Mouse (Mus musculus): ENCODE data around the gene Flvcr2. TPM values are rescaled to one million over a fixed set of nuclear protein-coding genes. Genes with fewer than 3 reads are reported as not detected.

The Flvcr2 gene
- total RNA-seq, 2 experiments from 2014 or later, result 3.5 to 3.7 TPM

DNA sequence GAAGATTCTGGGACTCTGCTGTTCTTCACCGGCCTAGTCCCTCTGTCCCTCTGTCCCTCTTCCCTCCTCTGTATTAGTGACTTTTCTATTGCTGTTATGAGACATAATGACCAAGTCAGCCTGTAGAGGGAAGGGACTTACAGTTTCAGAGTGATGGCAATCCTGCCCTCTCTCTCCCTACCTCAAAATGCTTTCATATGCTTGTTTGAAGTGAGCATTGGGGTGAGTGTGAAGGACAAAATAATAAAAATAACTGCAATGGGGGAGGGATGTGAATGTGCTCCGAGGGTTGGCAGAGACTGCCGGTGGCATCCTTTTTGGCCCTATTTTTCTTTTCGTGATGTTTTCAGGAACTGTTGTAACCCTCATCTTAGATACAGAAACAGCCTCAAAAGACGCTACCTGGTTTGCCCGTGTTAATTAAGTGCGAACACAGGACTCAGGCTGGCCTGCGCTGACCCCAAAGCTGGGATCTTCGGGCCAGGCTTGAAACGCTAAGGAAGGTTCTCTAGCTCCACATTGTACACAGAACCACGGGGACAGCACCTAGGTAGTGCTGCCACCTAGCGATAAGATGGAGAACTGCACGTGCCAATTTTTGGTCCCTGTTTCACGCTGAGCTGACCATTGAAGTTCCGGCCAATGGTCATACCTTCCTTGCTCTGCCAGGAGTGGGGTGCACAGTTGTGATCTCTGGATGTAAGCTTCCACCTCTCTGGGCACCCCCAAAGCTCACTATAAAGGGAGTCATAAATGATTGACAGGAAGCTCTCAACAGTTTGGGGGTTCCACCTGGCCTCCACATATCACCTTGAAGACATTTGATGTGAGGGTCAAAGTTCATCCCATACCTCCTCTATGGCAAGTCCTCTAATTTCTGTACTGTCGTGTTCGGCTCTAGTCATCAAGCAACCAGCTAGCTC lies 17.1 kb upstream of the Flvcr2 start:
- peak; percentile 35 to 63 for DNase-seq (ENCODE audit: low spot score in 2 of 2)
- intact Hi-C loops (cut with DNase I), result no loop called here

DNA sequence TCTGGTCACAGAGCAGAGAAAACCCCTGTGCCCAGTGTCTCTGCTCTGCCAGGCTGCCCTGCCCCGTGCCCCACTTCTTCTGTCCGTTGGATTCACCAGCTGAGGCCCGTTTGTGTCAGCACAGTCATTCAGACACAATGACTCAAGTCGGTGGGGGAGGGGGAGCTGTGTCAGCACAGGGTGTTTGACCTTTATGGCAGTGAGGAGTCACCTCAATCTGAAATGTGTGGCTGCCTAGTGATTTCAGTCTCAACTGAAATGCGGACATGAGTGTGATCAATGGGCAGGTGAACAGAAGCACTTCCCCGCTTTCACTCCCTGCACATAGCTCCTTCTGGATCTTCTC lies 16.4 kb upstream of the Flvcr2 start:
- no peak for DNase-seq (ENCODE audit: low spot score in 2 of 2)
- intact Hi-C loops (cut with DNase I), result no loop called here

DNA sequence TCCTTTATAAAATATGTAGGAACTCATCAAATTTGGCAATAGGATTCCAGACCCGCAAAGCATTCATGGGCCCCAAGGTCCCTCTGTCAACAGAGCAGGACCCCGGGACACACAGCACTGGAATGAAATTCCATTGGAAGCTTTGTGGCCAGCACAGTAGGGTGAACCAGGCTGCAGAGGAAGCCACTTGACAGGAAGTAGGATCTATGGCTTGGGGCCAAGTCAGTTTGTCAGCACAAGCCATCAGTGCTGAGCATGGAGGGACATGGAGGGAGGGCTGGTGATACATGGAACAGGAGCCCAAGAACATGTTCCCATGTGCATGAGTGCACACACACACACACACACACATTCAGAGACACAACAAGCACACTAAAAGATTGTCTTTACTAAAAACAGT lies 10.1 kb upstream of the Flvcr2 start:
- DNase-seq (ENCODE audit: low spot score in 2 of 2), result no peak
- intact Hi-C loops (cut with DNase I), result no loop called here

DNA sequence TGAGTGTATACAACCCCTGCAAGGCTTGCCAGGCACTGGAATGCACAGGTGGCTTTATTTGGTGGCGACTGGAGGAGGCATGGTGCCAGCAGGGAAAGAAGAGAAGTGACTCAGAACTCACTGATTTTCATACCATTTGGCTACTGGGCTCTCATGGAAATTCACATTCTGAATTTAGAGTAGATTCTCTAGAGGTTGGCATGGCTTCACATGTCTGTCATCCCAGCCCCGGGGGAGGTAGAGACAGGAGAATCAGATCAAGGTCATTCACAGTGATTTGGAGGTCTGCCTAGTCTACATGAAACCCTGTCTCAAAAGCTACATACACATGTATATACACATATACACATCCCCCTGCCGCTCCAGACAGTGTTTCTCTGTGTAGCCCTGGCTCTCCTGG lies 9.4 kb upstream of the Flvcr2 start:
- intact Hi-C loops (cut with DNase I), result no loop called here
- DNase-seq (ENCODE audit: low spot score in 2 of 2), result peak in 1 of 2 experiments; percentile 25

DNA sequence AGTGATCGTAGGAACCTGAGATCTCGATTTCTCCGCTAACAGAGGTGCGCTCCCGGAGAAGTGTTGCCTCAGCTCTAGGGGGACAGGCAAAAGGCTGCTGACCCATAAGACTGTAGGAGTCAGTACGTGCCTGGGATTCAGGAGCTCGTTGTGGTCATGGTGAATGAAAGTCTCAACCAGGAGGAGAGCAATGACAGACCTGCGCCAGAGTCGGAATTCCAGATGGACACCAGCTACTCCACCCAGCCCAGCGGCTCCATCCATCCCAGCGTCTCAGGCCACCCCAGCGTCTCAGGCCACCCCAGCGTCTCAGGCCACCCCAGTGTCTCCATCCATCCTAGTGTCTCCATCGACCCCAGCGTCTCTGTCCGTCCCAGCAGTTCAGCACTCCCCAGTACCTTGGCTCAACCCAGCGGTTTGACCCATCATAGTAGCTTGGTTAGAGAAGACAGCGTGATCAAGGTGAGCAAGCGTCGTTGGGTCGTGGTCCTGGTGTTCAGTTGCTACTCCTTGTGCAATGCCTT lies 419 bp downstream of the Flvcr2 start:
- no peak for DNase-seq (ENCODE audit: low spot score in 2 of 2)
- intact Hi-C loops (cut with DNase I), result loop anchor here (5.0 kb wide), 1 partner anchor 331 kb away; the partner anchor contains the start of gene Tgfb3

GRCm38 (mm10) chr12:85747343-85747742 lies 1.0 kb downstream of the Flvcr2 start:
- DNase-seq (ENCODE audit: low spot score in 2 of 2), result no peak
- intact Hi-C loops (cut with DNase I), result loop anchor here (5.0 kb wide), 1 partner anchor 330 kb away; the partner anchor contains the start of gene Tgfb3

GRCm38 (mm10) chr12:85749861-85750260 lies 3.5 kb downstream of the Flvcr2 start:
- intact Hi-C loops (cut with DNase I), result loop anchor here (5.0 kb wide), 1 partner anchor 327 kb away; the partner anchor contains the start of gene Tgfb3
- no peak for DNase-seq (ENCODE audit: low spot score in 2 of 2)

GRCm38 (mm10) chr12:85752116-85752515 lies 5.8 kb downstream of the Flvcr2 start:
- intact Hi-C loops (cut with DNase I), result no loop called here
- DNase-seq (ENCODE audit: low spot score in 2 of 2), result no peak

- DNase-seq (ENCODE audit: low spot score in 2 of 2), result no peak
- intact Hi-C loops (cut with DNase I), result no loop called here
Measured at GRCm38 (mm10) chr12:85753223-85753622, 6.9 kb downstream of the Flvcr2 start.

- intact Hi-C loops (cut with DNase I), result no loop called here
- no peak for DNase-seq (ENCODE audit: low spot score in 2 of 2)
Measured at GRCm38 (mm10) chr12:85754611-85755265, 8.4 kb downstream of the Flvcr2 start.

- intact Hi-C loops (cut with DNase I), result no loop called here
- DNase-seq (ENCODE audit: low spot score in 2 of 2), result no peak
Measured at GRCm38 (mm10) chr12:85756455-85756854, 10.1 kb downstream of the Flvcr2 start.

DNA sequence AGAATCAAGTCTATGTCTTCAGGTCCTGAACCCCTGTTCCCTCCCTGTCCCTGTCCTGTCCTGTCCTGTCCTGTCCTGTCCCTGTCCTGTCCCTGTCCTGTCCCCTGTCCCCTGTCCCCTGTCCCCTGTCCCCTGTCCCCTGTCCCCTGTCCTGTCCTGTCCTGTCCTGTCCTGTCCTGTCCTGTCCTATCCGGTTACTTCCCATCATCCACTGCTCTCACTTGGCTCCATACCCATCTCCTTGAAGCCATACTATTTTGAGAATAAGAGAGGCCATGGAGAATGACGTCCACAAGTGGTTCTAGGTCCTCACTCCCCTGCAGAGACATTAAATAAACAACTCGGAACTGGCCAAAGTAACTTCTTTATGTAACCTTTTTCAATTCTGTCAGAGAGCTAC lies 10.7 kb downstream of the Flvcr2 start:
- intact Hi-C loops (cut with DNase I), result no loop called here
- DNase-seq (ENCODE audit: low spot score in 2 of 2), result no peak

DNA sequence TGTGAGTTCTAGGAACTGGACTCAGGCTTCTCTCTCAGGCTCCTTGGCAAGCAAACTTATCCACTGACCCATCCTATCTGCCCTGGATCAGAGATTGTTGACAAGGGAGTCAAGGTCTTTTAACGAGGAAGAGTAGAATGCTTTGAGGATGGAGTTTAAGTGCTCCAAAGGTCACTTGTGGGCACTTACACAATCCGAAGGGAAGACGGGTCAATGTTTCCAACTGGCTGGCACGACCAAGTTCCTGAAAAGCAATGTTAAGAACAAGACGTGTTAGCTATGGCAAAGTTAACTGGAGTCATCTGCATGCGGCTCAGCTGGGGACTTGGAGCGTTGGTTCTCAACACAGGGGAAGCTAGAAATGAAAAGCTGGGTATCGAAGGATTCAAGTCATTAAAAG lies 12.4 kb downstream of the Flvcr2 start:
- no peak for DNase-seq (ENCODE audit: low spot score in 2 of 2)
- intact Hi-C loops (cut with DNase I), result no loop called here

DNA sequence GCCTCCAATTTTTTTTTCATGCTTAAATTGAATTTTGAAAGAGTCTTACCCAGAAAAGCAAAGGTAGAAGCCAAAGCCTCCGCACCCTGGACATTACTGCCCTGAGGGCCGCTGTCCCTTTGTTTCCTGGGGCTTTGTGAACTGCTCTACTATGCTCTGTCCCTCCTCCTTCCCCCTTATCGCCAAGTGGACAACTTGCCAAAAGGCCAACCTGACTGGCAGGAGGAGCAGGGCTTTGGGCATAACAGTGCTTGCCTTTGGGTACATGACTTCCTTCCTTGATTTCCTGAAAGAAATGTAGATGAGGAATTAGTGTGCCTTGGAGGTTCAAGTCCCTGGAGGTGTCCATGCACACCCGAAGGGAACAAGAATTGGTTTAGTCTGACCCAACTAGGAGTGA lies 15.1 kb downstream of the Flvcr2 start:
- no peak for DNase-seq (ENCODE audit: low spot score in 2 of 2)
- intact Hi-C loops (cut with DNase I), result no loop called here

- intact Hi-C loops (cut with DNase I), result no loop called here
- no peak for DNase-seq (ENCODE audit: low spot score in 2 of 2)
Measured at GRCm38 (mm10) chr12:85764686-85765085, 18.3 kb downstream of the Flvcr2 start.

GRCm38 (mm10) chr12:85766287-85766686 lies 19.9 kb downstream of the Flvcr2 start:
- DNase-seq (ENCODE audit: low spot score in 2 of 2), result peak in 1 of 2 experiments; percentile 28
- intact Hi-C loops (cut with DNase I), result no loop called here

DNA sequence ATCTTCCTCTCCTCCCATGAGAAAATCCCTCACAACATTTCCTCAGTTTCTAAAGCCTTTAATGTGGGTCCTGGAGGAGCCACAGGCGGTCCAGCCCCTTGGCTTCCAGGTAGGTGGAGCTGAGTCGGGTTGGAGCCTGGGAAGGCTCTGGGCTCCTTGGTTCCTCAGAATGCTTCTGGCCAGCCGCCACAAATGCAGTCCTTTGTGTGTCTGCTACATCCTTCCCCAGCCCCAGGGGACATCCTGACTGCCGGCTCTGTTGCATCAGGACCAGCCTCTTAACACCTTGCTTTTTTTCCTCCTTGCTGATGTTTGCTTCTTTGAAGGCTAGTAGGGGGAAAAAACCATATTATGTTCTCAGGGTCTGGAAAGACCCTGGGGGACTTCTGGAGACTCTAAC lies 21.4 kb downstream of the Flvcr2 start:
- DNase-seq (ENCODE audit: low spot score in 2 of 2), result no peak
- intact Hi-C loops (cut with DNase I), result no loop called here

DNA sequence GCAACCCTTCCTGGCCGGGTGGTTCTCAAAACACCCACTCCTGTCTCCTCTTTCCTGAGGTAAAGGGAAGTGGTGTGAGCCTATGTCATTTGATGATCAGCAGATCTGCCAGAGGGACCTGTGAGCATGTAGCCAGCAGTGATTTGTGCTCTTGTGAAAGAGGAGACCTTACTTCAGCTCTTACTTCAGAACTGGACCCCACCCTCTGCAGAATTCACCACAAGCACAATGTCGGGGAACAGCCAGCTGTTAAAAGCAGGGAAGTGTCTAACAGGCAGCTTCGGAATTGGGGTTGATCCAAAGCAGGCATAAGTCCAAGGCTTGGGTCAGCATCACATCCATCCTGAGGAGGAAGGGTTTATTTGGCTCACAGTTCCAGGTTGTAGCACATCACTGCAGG lies 25.0 kb downstream of the Flvcr2 start:
- intact Hi-C loops (cut with DNase I), result no loop called here
- DNase-seq (ENCODE audit: low spot score in 2 of 2), result no peak

- intact Hi-C loops (cut with DNase I), result no loop called here
- no peak for DNase-seq (ENCODE audit: low spot score in 2 of 2)
Measured at GRCm38 (mm10) chr12:85778962-85779361, 32.6 kb downstream of the Flvcr2 start.

DNA sequence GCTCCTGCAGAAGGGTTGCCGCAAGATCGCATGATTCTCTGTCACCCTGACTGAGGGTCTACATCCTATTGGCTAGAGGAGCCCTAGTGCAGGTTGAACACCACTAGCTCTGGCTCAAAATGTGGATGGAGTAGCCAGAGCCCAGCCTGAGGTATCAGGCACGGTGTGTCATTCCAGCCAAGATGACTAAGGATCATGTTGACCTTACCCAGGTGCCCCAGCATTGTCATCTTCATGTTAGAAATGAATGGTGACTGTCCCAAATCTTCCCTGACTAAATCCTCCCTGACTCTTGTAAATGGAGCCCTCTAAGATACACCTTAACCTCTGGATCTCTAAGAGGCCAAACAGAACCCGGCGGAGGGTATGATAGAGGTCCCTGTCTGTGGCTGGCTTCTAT lies 33.4 kb downstream of the Flvcr2 start:
- DNase-seq (ENCODE audit: low spot score in 2 of 2), result no peak
- intact Hi-C loops (cut with DNase I), result no loop called here

DNA sequence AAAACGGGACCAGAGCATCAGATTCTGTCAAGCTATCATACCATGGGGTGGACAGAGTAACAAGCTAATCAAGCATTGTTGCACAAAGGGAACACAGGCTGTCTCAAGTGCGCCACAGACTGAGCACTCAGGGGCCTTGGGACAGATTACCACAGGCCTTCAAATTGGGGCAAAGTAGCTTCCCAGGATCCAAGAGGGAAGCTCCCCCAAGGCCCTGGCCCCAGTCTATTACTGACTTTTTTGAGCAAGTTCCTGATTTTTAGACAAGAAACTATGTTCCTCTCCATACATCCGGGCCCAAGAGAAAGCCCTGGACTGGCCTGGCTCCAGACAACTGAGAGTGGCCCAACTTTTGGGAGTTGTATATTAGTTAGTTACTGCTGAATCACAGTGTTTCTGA lies 35.3 kb downstream of the Flvcr2 start:
- no peak for DNase-seq (ENCODE audit: low spot score in 2 of 2)
- intact Hi-C loops (cut with DNase I), result no loop called here
